ENCODE assay signal across 11 mouse cellular contexts in the genomic region with DNA sequence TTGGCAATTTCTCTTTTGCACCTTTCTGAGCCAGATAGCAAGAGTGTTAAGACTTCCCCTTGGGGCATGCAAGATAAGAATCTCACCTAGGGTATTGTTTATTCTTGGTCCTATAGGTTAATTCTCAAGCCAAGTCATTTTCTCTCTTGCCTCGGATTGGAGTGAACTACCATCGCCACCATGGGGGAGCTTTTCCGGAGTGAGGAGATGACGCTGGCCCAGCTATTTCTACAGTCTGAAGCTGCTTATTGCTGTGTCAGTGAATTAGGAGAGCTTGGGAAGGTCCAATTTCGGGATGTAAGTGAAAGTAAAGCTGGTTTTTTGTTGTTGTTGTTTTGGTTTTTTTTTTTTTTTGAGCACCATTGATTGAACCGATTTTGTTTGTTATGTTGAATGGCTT. TPM values are rescaled to one million over a fixed set of nuclear protein-coding genes. Genes with fewer than 3 reads are reported as not detected.
DNase-seq lines count a peak whose midpoint lies in the region; ATAC-seq and TF ChIP-seq lines count a peak whose summit lies in the region.
"Had no signal": no experiment of that assay in that cellular context is flagged by ENCODE, and none has a peak within 500 bp of the region (broad histone marks: within the 10 kb centered on the region; RNA-seq: fewer than 3 reads in every experiment).

No protein-coding gene starts in this region.

- no peaks in the 10 kb centered on the region for H3K4me1 ChIP-seq in forebrain, postnatal 0 days (ENCODE audit: insufficient read depth)
- H3K4me1 ChIP-seq in midbrain, embryonic 13.5 days (replicated peaks): peaks cover 46% of the 10 kb centered on the region

- peak overlapping the region; percentile 95 for H3K27ac ChIP-seq in layer of hippocampus, adult 2 months
- H3K27ac ChIP-seq in forebrain, postnatal 0 days (ENCODE audit: low read depth, low read length): no peak overlapping the region
- no peak overlapping the region for H3K27ac ChIP-seq in midbrain, embryonic 13.5 days

- peak overlapping the region; percentile 87 for H3K4me3 ChIP-seq in layer of hippocampus, adult 2 months
- H3K4me3 ChIP-seq in forebrain, postnatal 0 days (ENCODE audit: low read depth, low read length): no peak overlapping the region
- H3K4me3 ChIP-seq in midbrain, embryonic 13.5 days (replicated peaks): peak overlapping the region; percentile 66

- DNase-seq in cerebellum, postnatal 36 days: peak; percentile 33
- DNase-seq in cerebellum, adult 9-11 months: no peak
- no peak for DNase-seq in layer of hippocampus, adult 2 months (ENCODE audit: low spot score in 2 of 2)
- no peak for DNase-seq in layer of hippocampus, postnatal 14 days (ENCODE audit: low spot score in 2 of 2)
- no peak for DNase-seq in forebrain, postnatal 0 days
- DNase-seq in spleen, postnatal 10 days (ENCODE audit: low spot score in 2 of 2): no peak
- no peak for DNase-seq in kidney, postnatal 4 days
- DNase-seq: adrenal gland, postnatal 36 days had no signal

- H3K27me3 ChIP-seq in forebrain, postnatal 0 days (ENCODE audit: insufficient read depth, low read length): no peaks in the 10 kb centered on the region
- no peaks in the 10 kb centered on the region for H3K27me3 ChIP-seq in midbrain, embryonic 13.5 days

- H3K36me3 ChIP-seq in forebrain, postnatal 0 days (ENCODE audit: insufficient read depth): peaks cover 14% of the 10 kb centered on the region
- H3K36me3 ChIP-seq in midbrain, embryonic 13.5 days: peaks cover 34% of the 10 kb centered on the region

- no peak for TF ChIP-seq CTCF in layer of hippocampus, adult 2 months (conservative IDR thresholded peaks at IDR 0.05)
- TF ChIP-seq CTCF in forebrain, postnatal 0 days (IDR thresholded peaks at IDR 0.05; ENCODE audit: low read depth): no peak

- ATAC-seq in forebrain, postnatal 0 days: no peak
- ATAC-seq in midbrain, embryonic 13.5 days: no peak
- ATAC-seq: intestine, embryonic 16.5 days had no signal

- no peak overlapping the region for H3K9ac ChIP-seq in forebrain, postnatal 0 days
- H3K9ac ChIP-seq in midbrain, embryonic 13.5 days (replicated peaks): peak overlapping the region; percentile 88

- H3K4me2 ChIP-seq in forebrain, postnatal 0 days (ENCODE audit: low read depth): peak overlapping the region; percentile 63
- H3K4me2 ChIP-seq in midbrain, embryonic 13.5 days (replicated peaks): peak overlapping the region; percentile 63

- 73% methylated on average over 6 of the region's 6 CpGs for WGBS in forebrain, postnatal 0 days
- 76% methylated on average over 6 of the region's 6 CpGs for WGBS in midbrain, embryonic 13.5 days

- no peaks in the 10 kb centered on the region for H3K9me3 ChIP-seq in forebrain, postnatal 0 days (ENCODE audit: low read length)
- H3K9me3 ChIP-seq in midbrain, embryonic 13.5 days: no peaks in the 10 kb centered on the region

RNA-seq across cellular contexts. Expression of a gene that starts 2.4 kb away (rescaled TPM):
- total RNA-seq in layer of hippocampus, adult 2 months (2021): 100 to 1,000 TPM; 457 to 476 TPM
- total RNA-seq in layer of hippocampus, postnatal 14 days (2021): 100 to 1,000 TPM; 451 to 457 TPM
- 132 and 179 TPM in 2 replicates for total RNA-seq in forebrain, postnatal 0 days (2014; rRNA removed)
- polyA plus RNA-seq in forebrain, postnatal 0 days (2015; fragmentation: Nextera tagmentation; extraction: Ambion mirVana): 121 and 162 TPM in 2 replicates
- polyA plus RNA-seq in midbrain, embryonic 13.5 days (2015; fragmentation: Nextera tagmentation; extraction: Ambion mirVana): 87.6 and 90.8 TPM in 2 replicates

RNA-seq across cellular contexts. Expression of a gene that starts 41.0 kb away (rescaled TPM):
- total RNA-seq in layer of hippocampus, adult 2 months (2021): 10 to 100 TPM; 14.3 to 16.3 TPM
- total RNA-seq in layer of hippocampus, postnatal 14 days (2021): 10 to 100 TPM; 16.3 to 21.5 TPM
- total RNA-seq in forebrain, postnatal 0 days (2014; rRNA removed): 14.8 and 22.7 TPM in 2 replicates
- 36.7 and 38.3 TPM in 2 replicates for polyA plus RNA-seq in forebrain, postnatal 0 days (2015; fragmentation: Nextera tagmentation; extraction: Ambion mirVana)
- 28.3 and 30.4 TPM in 2 replicates for polyA plus RNA-seq in midbrain, embryonic 13.5 days (2015; fragmentation: Nextera tagmentation; extraction: Ambion mirVana)
- total RNA-seq: monocyte, adult 5-6 weeks had no signal

RNA-seq across cellular contexts. Expression of a gene that starts 58.2 kb away (rescaled TPM):
- 1 to 10 TPM; 8.7 to 9.6 TPM for total RNA-seq in layer of hippocampus, adult 2 months (2021)
- total RNA-seq in layer of hippocampus, postnatal 14 days (2021): 10 to 100 TPM in 1 of 2 experiments, 1 to 10 TPM in 1; 9.3 to 10.3 TPM
- 11.3 and 14.9 TPM in 2 replicates for total RNA-seq in forebrain, postnatal 0 days (2014; rRNA removed)
- polyA plus RNA-seq in forebrain, postnatal 0 days (2015; fragmentation: Nextera tagmentation; extraction: Ambion mirVana): 11.6 and 12.6 TPM in 2 replicates
- polyA plus RNA-seq in midbrain, embryonic 13.5 days (2015; fragmentation: Nextera tagmentation; extraction: Ambion mirVana): 9.7 and 9.9 TPM in 2 replicates

Comparison
In these comparisons a context has a peak if more than half of its experiments do, and no peak if none do; other contexts are left out.
1. DNase-seq: peak in cerebellum, postnatal 36 days (2 of 2); none in cerebellum, adult 9-11 months (single experiment), layer of hippocampus, adult 2 months (0 of 2), layer of hippocampus, postnatal 14 days (0 of 2), forebrain, postnatal 0 days (single experiment), spleen, postnatal 10 days (0 of 2) and kidney, postnatal 4 days (0 of 2).